Mouse (Mus musculus) neural tube, embryonic 13.5 days (tissue): ENCODE data around the gene Rsf1. TPM values are rescaled to one million over a fixed set of nuclear protein-coding genes. Genes with fewer than 3 reads are reported as not detected.

Source experiments
- polyA plus RNA-seq: library from polyadenylated mRNA; unstranded; fragments of >200 nt; fragmentation: Nextera tagmentation; extraction: Ambion mirVana; gene quantifications from 2 replicates; pipeline ENCODE4 v1.2.1, GENCODE M21; 2015

The Rsf1 gene
- polyA plus RNA-seq, 1 experiment from 2014 or later: 28.4 TPM

Other genes starting within 250 kb of the Rsf1 start
- gene Usp35, start 247.9 kb upstream of the Rsf1 start, polyA plus RNA-seq: 3.5 and 4.6 TPM in 2 replicates
- gene Kctd21, start 247.6 kb upstream of the Rsf1 start, polyA plus RNA-seq: 6.3 and 9.0 TPM in 2 replicates
- 16.2 TPM in 2 replicates for gene Alg8, start 208.3 kb upstream of the Rsf1 start, polyA plus RNA-seq
- gene Ndufc2, start 179.9 kb upstream of the Rsf1 start, polyA plus RNA-seq: 431 and 478 TPM in 2 replicates
- 0.99 and 1.5 TPM in 2 replicates for gene Thrsp, start 162.2 kb upstream of the Rsf1 start, polyA plus RNA-seq
- 1.2 and 2.2 TPM in 2 replicates for gene Kctd14, start 128.6 kb upstream of the Rsf1 start, polyA plus RNA-seq
- 48.0 and 58.4 TPM in 2 replicates for gene Ints4, start 98.9 kb upstream of the Rsf1 start, polyA plus RNA-seq
- 44.6 and 47.9 TPM in 2 replicates for gene Aamdc, start 392 bp upstream of the Rsf1 start, polyA plus RNA-seq
- gene Clns1a, start 116.7 kb downstream of the Rsf1 start, polyA plus RNA-seq: 193 and 209 TPM in 2 replicates
- 11.6 and 12.7 TPM in 2 replicates for gene Aqp11, start 158.4 kb downstream of the Rsf1 start, polyA plus RNA-seq
- 113 and 121 TPM in 2 replicates for gene Pak1, start 208.7 kb downstream of the Rsf1 start, polyA plus RNA-seq